Mouse (Mus musculus): ENCODE data around the gene Rfx2. TPM values are rescaled to one million over a fixed set of nuclear protein-coding genes. Genes with fewer than 3 reads are reported as not detected.

The Rfx2 gene
- polyA plus RNA-seq, 1 experiment from 2014 or later, result 5.5 TPM

GRCm38 (mm10) chr17:56756703-56757399, 74.0 kb downstream of the Rfx2 start:
- peak; percentile 14; the same call in 1 of the 2 replicates for ATAC-seq (ENCODE audit: insufficient read depth, low FRiP score)
- H3K4me1 ChIP-seq (ENCODE audit: control insufficient read depth, insufficient read depth, low read length), result peaks cover 23% of the 10 kb centered on the region
- H3K27ac ChIP-seq (ENCODE audit: low read length), result no peak overlapping the region
- H3K4me3 ChIP-seq (replicated peaks; ENCODE audit: low read length), result peak overlapping the region; percentile 63
- WGBS, result under 1% methylated on average over 51 of the region's 51 CpGs
- no peaks in the 10 kb centered on the region for H3K36me3 ChIP-seq (ENCODE audit: control insufficient read depth, insufficient read depth, low read length)
- no peaks in the 10 kb centered on the region for H3K9me3 ChIP-seq (replicated peaks; ENCODE audit: control insufficient read depth, low read length)
- peak overlapping the region; percentile 85 for H3K9ac ChIP-seq (ENCODE audit: low read length)
- H3K27me3 ChIP-seq (ENCODE audit: control insufficient read depth, insufficient read depth, low read length), result peaks cover 46% of the 10 kb centered on the region
- peak overlapping the region; percentile 100 for H3K4me2 ChIP-seq (ENCODE audit: low read depth, low read length)

- Histone ChIP-seq H3K9me3 (replicated peaks; ENCODE audit: control insufficient read depth, low read length) (no peaks in the 10 kb centered on the region), H3K9ac (ENCODE audit: low read length) (peak overlapping the region; percentile 32; the same call in 1 of the 2 replicates), H3K4me1 (ENCODE audit: control insufficient read depth, insufficient read depth, low read length) (peaks cover 19% of the 10 kb centered on the region), H3K4me3 (replicated peaks; ENCODE audit: low read length) (peak overlapping the region; percentile 9; the same call in 1 of the 2 replicates), H3K4me2 (ENCODE audit: low read depth, low read length) (peak overlapping the region; percentile 33; the same call in 1 of the 2 replicates), H3K36me3 (ENCODE audit: control insufficient read depth, insufficient read depth, low read length) (no peaks in the 10 kb centered on the region), H3K27ac (ENCODE audit: low read length) (no peak overlapping the region), H3K27me3 (ENCODE audit: control insufficient read depth, insufficient read depth, low read length) (peaks cover 49% of the 10 kb centered on the region)
- 18% methylated on average over 36 of the region's 36 CpGs for WGBS
- no peak for ATAC-seq (ENCODE audit: insufficient read depth, low FRiP score)
Measured at GRCm38 (mm10) chr17:56754271-56755185, 76.3 kb downstream of the Rfx2 start.

DNA sequence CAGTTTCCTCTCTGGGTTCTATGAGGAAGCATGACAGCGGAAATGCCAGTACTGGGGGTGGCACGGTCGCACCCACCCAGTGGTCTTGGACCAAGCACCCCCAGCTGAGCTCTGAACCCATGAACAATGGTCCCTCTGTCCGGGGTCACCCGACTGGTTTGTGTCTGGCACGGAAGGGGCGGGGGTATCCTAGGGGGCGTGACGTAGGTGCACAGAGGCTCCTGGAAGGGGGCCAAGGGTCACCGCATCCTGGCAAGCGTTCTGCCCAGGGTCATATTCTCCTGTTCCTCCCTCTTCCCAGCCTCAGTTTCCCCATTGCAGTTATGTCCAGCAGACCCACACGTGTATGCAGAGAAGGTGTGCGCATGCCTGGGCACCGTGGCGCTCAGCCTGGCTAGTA, 77.4 kb downstream of the Rfx2 start:
- Histone ChIP-seq H3K9me3 (replicated peaks; ENCODE audit: control insufficient read depth, low read length) (no peaks in the 10 kb centered on the region), H3K4me3 (replicated peaks; ENCODE audit: low read length) (no peak overlapping the region), H3K9ac (ENCODE audit: low read length) (no peak overlapping the region), H3K36me3 (ENCODE audit: control insufficient read depth, insufficient read depth, low read length) (no peaks in the 10 kb centered on the region), H3K4me2 (ENCODE audit: low read depth, low read length) (no peak overlapping the region), H3K4me1 (ENCODE audit: control insufficient read depth, insufficient read depth, low read length) (peaks cover 19% of the 10 kb centered on the region), H3K27me3 (ENCODE audit: control insufficient read depth, insufficient read depth, low read length) (peaks cover 49% of the 10 kb centered on the region), H3K27ac (ENCODE audit: low read length) (no peak overlapping the region)
- ATAC-seq (ENCODE audit: insufficient read depth, low FRiP score), result no peak
- 25% methylated on average over 15 of the region's 15 CpGs for WGBS

GRCm38 (mm10) chr17:56751404-56752072, 79.3 kb downstream of the Rfx2 start:
- Histone ChIP-seq H3K4me2 (ENCODE audit: low read depth, low read length) (peak overlapping the region; percentile 50), H3K9me3 (replicated peaks; ENCODE audit: control insufficient read depth, low read length) (no peaks in the 10 kb centered on the region), H3K36me3 (ENCODE audit: control insufficient read depth, insufficient read depth, low read length) (no peaks in the 10 kb centered on the region), H3K9ac (ENCODE audit: low read length) (peak overlapping the region; percentile 65), H3K27ac (ENCODE audit: low read length) (no peak overlapping the region), H3K4me3 (replicated peaks; ENCODE audit: low read length) (peak overlapping the region; percentile 36), H3K4me1 (ENCODE audit: control insufficient read depth, insufficient read depth, low read length) (peaks cover 5% of the 10 kb centered on the region; the same call in 1 of the 2 replicates), H3K27me3 (ENCODE audit: control insufficient read depth, insufficient read depth, low read length) (peaks cover 47% of the 10 kb centered on the region)
- WGBS, result 26% methylated on average over 71 of the region's 71 CpGs
- ATAC-seq (ENCODE audit: insufficient read depth, low FRiP score), result peak; percentile 65

DNA sequence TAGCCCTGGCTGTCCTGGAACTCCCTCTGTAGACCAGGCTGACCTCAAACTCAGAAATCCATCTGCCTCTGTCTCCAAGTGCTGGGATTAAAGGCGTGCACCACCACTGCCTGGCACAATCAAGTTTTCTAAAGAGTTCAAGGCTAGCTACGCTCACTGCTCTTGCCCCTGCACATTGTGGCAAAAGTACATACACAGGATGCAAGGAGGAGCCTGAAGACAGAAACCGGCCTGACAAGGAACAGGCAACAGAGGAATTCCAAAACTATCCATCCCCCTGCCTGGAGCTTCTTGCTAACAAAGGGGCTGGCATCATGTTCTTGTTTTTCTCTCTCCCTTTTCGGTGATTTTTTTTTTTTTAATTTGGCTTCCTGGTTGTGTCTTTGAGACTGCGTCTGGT, 86.6 kb downstream of the Rfx2 start:
- no peak overlapping the region for H3K9ac ChIP-seq (ENCODE audit: low read length)
- H3K4me1 ChIP-seq (ENCODE audit: control insufficient read depth, insufficient read depth, low read length), result 0 out of 2 replicates have a peak, but pooled peaks cover 5% of the 10 kb centered on the region
- H3K27ac ChIP-seq (ENCODE audit: low read length), result no peak overlapping the region
- no peaks in the 10 kb centered on the region for H3K27me3 ChIP-seq (ENCODE audit: control insufficient read depth, insufficient read depth, low read length)
- H3K9me3 ChIP-seq (replicated peaks; ENCODE audit: control insufficient read depth, low read length), result no peaks in the 10 kb centered on the region
- H3K4me2 ChIP-seq (ENCODE audit: low read depth, low read length), result no peak overlapping the region
- ATAC-seq (ENCODE audit: insufficient read depth, low FRiP score), result no peak
- no peaks in the 10 kb centered on the region for H3K36me3 ChIP-seq (ENCODE audit: control insufficient read depth, insufficient read depth, low read length)
- H3K4me3 ChIP-seq (replicated peaks; ENCODE audit: low read length), result no peak overlapping the region
- 34% methylated on average over 5 of the region's 5 CpGs for WGBS

DNA sequence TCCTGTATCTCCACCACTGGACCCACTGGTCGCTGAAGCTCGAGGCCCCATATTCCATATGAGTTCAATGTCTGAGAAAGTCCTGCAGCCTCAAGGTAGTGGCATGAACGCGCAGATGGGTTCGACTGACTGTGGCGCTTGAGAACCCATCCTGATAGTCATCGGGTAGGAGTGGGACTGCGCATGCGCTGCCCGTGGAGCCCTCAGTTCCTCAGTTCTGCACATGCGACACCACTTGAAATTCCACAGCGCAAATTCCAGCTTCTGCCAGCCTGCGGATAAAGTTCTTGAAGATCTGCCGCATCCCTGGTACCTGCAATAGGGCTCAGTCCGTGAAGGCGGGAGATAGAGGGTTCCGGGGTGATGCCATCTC, 90.0 kb downstream of the Rfx2 start:
- Histone ChIP-seq H3K27ac (ENCODE audit: low read length) (no peak overlapping the region), H3K9me3 (replicated peaks; ENCODE audit: control insufficient read depth, low read length) (0 out of 2 replicates have a peak, but pooled peaks cover 4% of the 10 kb centered on the region), H3K9ac (ENCODE audit: low read length) (no peak overlapping the region), H3K27me3 (ENCODE audit: control insufficient read depth, insufficient read depth, low read length) (no peaks in the 10 kb centered on the region), H3K4me2 (ENCODE audit: low read depth, low read length) (no peak overlapping the region), H3K4me1 (ENCODE audit: control insufficient read depth, insufficient read depth, low read length) (0 out of 2 replicates have a peak, but pooled peaks cover 5% of the 10 kb centered on the region), H3K4me3 (replicated peaks; ENCODE audit: low read length) (no peak overlapping the region), H3K36me3 (ENCODE audit: control insufficient read depth, insufficient read depth, low read length) (no peaks in the 10 kb centered on the region)
- whole genome bisulfite sequencing, result 73% methylated on average over 17 of the region's 17 CpGs
- ATAC-seq (ENCODE audit: insufficient read depth, low FRiP score), result no peak

- no peak overlapping the region for H3K27ac ChIP-seq (ENCODE audit: low read length)
- WGBS, result 74% methylated on average over 17 of the region's 17 CpGs
- ATAC-seq (ENCODE audit: insufficient read depth, low FRiP score), result no peak
Measured at GRCm38 (mm10) chr17:56740118-56740787, 90.6 kb downstream of the Rfx2 start.

DNA sequence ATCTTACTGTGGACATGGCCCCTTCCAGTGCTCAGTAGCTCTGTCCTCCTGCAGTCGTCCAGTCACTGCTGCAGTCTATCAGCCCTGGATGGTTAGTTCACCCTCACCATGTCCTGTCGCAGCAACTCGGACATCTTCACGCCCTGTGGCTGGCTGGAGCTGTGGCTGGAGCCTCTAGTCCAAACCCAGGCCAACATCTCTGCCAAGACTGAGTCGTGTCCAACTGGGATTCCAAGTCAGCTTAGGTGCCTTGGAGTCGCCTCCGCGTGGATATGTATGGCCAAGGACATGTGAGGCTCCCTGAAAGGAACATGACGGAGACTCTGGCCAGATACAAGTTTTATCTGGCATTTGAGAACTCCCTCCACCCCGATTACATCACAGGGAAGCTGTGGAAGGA, 92.6 kb downstream of the Rfx2 start:
- Histone ChIP-seq H3K4me3 (replicated peaks; ENCODE audit: low read length) (no peak overlapping the region), H3K9ac (ENCODE audit: low read length) (no peak overlapping the region), H3K36me3 (ENCODE audit: control insufficient read depth, insufficient read depth, low read length) (no peaks in the 10 kb centered on the region), H3K27ac (ENCODE audit: low read length) (no peak overlapping the region), H3K4me1 (ENCODE audit: control insufficient read depth, insufficient read depth, low read length) (0 out of 2 replicates have a peak, but pooled peaks cover 5% of the 10 kb centered on the region), H3K4me2 (ENCODE audit: low read depth, low read length) (no peak overlapping the region), H3K27me3 (ENCODE audit: control insufficient read depth, insufficient read depth, low read length) (no peaks in the 10 kb centered on the region), H3K9me3 (replicated peaks; ENCODE audit: control insufficient read depth, low read length) (0 out of 2 replicates have a peak, but pooled peaks cover 4% of the 10 kb centered on the region)
- 78% methylated on average over 10 of the region's 10 CpGs for WGBS
- no peak for ATAC-seq (ENCODE audit: insufficient read depth, low FRiP score)

More at GRCm38 (mm10) chr17:56740118-56740787, 90.6 kb downstream of the Rfx2 start:
- Histone ChIP-seq H3K4me3 (replicated peaks; ENCODE audit: low read length) (no peak overlapping the region), H3K9ac (ENCODE audit: low read length) (no peak overlapping the region), H3K4me1 (ENCODE audit: control insufficient read depth, insufficient read depth, low read length) (0 out of 2 replicates have a peak, but pooled peaks cover 5% of the 10 kb centered on the region), H3K36me3 (ENCODE audit: control insufficient read depth, insufficient read depth, low read length) (no peaks in the 10 kb centered on the region), H3K4me2 (ENCODE audit: low read depth, low read length) (no peak overlapping the region), H3K9me3 (replicated peaks; ENCODE audit: control insufficient read depth, low read length) (0 out of 2 replicates have a peak, but pooled peaks cover 4% of the 10 kb centered on the region), H3K27me3 (ENCODE audit: control insufficient read depth, insufficient read depth, low read length) (no peaks in the 10 kb centered on the region)
